Mouse (Mus musculus) monocyte, adult 2 months (primary cell): ENCODE measurements around the gene Snx25.
A peak's percentile ranks its signal among the peaks of the same experiment; 100 is the strongest.

Experiments used
- DNase-seq, 2 experiments: peaks; one replicate each; pipeline ENCODE4 v3.0.0; 2022; ENCODE audit warnings: low spot score in 2 of 2, low read depth in 1 of 2

Gene Snx25

GRCm38 (mm10) chr8:46022203-46022602, 129.8 kb downstream of the Snx25 start:
- DNase-seq: no peak

GRCm38 (mm10) chr8:46010746-46011680, 140.9 kb downstream of the Snx25 start:
- no peak for DNase-seq

DNA sequence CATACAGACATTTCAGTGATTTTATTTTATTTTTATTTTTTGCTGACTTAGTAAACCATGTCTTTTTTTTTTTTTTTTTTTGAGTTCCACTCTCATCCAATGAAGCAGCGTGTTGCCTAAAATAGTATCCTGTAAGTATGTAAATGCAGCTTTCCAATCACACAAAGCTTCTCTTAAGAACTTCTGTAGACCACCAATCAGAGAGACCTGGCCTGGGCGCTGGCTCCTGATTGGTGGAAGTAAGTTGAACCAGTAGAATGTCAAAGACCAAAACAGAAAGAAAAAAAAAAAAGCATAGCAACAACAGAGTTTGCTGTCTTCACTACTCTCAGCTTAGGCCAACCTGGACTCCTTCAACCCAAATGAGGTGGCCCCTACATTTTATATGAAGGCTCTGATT, 141.7 kb downstream of the Snx25 start:
- DNase-seq: no peak

DNA sequence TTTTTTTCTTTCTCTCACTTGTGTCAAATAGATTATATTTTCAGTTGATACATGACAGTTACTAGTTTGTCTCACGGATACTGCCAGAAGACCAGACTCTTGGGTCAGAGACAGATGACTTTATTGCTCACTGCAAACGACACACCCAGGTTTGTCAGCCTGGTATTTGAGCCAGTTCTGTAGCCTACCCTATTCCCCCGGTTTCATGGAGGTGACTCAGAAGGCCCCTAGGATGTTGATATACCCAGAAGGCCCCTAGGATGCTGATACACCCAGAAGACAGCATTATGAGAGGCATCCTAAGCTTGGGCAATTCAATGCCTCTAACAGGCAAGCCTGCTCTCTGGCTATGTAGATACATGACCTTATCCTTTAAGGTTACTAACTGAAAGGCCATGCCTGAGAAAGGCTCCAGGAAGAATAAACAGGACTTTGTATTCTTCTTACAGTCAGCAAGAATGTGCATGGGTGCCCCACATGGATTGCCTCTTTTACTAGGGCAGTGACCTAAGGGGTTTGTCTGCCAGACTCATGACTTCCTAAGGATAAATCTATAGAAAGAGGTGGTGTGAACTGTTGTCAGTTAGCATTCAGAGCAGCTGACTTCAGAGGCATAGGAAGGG, 144.8 kb downstream of the Snx25 start:
- no peak for DNase-seq

DNA sequence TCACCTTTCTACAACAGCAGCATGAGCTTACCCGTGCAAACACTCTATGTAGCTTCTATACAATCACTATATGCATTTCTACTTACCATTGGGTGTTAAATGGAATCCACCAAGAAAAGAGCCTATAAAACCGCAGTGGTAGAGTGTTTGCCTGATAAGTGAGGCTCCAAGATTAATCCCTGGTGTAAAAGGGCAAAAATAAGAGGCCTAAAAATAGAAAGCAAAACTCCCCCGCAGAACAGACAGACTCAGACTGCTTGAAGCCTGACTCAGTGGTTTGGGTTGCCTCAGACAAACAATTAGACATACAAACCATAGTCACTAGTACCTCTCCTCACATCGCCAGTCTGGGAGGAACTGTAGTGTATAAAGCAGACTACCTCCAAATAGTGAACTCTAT, 146.4 kb downstream of the Snx25 start, which contains the start of gene Ankrd37:
Gene Ankrd37 (minus strand): TSS at position 112 of the 400 bp plus-strand sequence.
- DNase-seq: no peak

DNA sequence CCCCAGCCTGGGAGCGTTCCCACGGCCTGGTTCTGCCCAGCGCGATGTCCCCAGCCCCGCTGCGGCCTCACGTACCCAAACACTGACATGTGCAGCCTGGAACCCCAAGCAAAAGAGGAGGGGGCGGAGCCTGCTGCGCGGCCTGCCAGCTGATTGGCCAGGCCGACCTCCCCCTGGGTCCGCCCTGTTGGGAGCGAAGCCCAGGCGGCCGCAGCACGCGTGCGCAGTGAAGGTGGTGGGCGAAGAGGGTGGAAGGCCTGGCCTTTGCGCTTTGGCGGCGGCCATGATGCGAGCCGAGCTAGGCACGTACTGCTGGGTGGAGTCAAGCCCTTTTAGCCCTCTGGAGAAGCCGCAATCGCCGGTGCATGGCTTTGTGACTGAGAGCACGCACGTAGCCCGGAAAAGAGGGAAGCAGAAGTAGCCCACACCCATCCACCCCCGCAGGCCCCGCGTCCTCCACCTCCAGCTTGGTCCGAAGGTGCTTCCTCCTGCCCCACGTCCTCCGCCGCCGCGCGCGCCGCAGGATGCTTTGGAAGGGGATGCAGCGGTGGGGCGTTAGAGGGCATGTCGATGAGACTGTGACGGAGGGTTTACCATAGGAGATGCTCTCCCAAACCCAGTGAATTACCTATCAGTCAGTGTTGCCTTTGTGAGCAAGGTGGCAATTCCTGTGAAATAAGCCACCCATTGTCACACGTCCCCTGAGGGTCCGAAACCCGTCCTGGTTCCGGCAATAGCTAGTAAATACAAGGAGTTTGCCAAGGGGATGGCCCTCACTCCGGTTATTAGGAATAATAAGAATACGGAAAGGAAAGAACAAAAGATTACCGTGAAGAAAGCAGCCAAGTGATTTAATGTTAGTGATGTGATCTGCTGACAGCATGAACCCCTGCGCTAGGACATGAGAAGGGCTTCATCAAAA, 151.9 kb downstream of the Snx25 start:
- peak; percentile 92 to 95 for DNase-seq

DNA sequence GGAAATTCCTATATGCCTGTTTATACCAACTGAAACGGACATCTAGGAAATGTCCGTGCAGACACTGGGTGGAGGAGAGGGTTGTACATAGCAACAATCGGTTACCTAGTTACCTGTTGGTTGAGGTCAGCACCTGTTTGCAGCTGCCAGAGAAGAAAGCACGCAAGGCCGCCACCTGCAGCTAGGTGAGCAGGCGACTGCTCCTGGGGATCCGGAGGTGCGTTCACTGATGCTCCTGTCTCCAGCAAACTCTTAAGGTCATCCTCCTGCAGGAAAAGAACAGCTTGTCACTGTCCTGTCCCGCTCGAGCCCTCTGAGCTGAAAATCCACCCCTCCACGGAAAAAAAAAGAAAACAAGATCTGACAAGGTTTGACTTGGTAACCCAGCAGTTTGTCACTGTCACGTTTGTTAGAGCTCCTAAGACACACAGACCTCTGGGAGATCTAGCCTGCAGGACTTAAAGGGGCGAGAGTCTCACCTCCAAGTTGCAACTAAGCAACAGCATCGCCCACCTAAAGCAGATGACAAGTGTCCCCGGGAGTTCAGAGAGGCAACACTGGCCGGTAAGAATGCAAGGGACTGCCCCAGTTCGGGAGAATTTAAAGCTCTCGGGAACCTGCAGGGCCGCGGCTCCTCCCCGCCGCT, 152.7 kb downstream of the Snx25 start, which contains the start of gene Lrp2bp:
Gene Lrp2bp (plus strand): TSS at position 166 of the 646 bp plus-strand sequence.
- no peak for DNase-seq

GRCm38 (mm10) chr8:45998228-45998627, 153.7 kb downstream of the Snx25 start:
- no peak for DNase-seq

- no peak for DNase-seq
Measured at GRCm38 (mm10) chr8:45995576-45995975, 156.4 kb downstream of the Snx25 start.

GRCm38 (mm10) chr8:45994111-45994510, 157.8 kb downstream of the Snx25 start:
- no peak for DNase-seq

- DNase-seq: no peak
Measured at GRCm38 (mm10) chr8:45990631-45991310, 161.2 kb downstream of the Snx25 start.

DNA sequence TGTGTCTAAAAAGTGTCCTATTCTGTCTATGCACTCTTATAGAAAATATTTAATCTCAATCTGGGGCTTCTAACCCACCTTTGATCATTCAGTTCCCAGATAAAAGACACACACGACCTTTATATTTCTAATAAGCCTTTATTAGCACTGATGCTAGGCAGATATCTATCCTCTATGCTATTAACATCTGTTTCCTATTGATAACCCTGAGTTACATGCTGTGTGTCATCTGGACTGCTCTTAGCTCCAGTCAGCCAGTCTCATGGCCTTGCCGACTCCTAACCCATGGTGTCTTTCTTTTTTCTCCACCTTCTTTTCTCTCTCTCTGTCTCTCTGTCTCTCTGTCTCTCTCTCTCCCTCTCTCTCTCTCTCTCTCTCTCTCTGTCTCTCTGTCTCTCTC, 163.8 kb downstream of the Snx25 start:
- DNase-seq: no peak

DNA sequence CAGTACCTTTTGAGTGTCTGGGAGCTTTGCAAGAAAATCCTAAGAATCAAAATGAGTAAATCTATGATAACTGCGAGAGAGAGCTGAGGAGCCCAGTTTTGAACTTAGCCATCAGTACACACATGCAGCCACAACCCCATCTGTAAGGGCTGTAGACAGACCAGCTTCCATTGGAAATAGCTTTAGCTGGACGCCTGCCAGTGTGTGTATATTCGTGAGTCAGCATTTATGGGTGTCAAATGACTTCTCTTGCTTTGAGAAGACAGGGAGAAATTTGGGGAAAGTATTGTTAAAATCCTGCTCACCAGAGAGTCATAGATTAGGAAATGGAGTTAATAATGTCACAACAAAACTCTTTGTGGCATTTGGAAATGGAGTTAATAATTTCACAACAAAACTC, 165.3 kb downstream of the Snx25 start:
- DNase-seq: no peak
